Mouse (Mus musculus): ENCODE data around the gene Ncoa5.

- TF ChIP-seq GATA1 (IDR thresholded peaks at IDR 0.05; ENCODE audit: borderline replicate concordance, low read length) = no peak
- TF ChIP-seq FLI1 (IDR thresholded peaks at IDR 0.05; ENCODE audit: low read length) = no peak
Measured at GRCm38 (mm10) chr2:164995976-164996375, 38.7 kb downstream of the Ncoa5 start.
